Mouse (Mus musculus) urinary bladder, postnatal 14 days (tissue): ENCODE results near the gene Pramef8.
"Not testable (repeated sequence)": the region's sequence is repeated elsewhere in the genome, so short reads cannot be mapped to it uniquely, and the experiment has no call there.

Experiments used
- DNase-seq: peaks from one replicate; pipeline ENCODE4 v3.0.0; 2021; ENCODE audit warnings: low spot score

Gene Pramef8

GRCm38 (mm10) chr4:143412219-143413092 is at the start of gene Pramef8:
TSS of gene Pramef8 (plus strand) at chr4:143412426.
- DNase-seq: peak; percentile 91

DNA sequence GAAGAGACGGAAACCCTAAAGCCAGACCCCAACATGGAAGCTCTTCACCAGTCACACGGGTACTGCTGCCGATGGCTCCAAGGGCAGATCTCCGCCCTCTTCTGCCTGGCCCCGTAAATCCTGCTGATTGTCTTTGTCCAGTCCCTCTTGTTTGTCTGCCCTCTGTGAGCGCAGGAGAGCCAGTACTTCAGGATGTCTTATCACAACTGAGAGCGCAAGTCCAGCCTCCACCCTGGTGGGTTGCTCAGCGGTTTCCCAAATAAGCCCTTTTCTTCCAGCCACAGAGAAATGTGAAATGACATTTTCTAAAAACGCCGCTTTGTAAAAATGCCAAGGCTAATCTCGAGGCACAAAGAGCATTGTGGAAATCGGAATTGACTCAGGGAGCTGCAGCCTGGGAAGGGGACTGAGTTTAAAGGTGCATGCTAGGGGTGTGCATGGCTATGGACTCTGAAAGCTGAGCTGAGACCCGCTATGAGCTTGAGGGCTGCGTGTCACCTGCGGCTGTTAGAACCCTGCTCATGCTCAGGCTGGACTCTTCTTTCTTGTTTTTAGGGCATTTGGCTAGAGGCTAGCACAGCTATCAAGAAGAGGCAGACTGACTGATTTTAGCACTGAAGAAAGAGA is 45.7 kb upstream of the Pramef8 start:
- no peak for DNase-seq

- no peak for DNase-seq
Measured at GRCm38 (mm10) chr4:143379480-143379879, 32.7 kb upstream of the Pramef8 start.

- DNase-seq: no peak
Measured at GRCm38 (mm10) chr4:143379931-143380715, 32.1 kb upstream of the Pramef8 start.

DNA sequence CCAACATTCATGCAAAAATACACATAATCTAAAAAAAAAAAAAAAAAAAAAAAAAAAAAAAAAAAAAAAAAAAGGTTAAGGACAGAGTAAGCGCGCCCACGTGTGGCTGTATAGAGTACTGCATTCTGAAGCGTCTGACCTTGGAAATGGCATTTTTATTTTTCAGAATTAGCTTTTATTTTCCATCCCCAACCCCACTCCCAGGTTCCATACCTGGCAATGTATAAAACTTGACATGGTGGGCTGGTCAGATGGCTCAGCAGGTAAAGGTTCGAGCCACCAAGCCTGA is 31.6 kb upstream of the Pramef8 start:
- DNase-seq: peak; percentile 30

DNA sequence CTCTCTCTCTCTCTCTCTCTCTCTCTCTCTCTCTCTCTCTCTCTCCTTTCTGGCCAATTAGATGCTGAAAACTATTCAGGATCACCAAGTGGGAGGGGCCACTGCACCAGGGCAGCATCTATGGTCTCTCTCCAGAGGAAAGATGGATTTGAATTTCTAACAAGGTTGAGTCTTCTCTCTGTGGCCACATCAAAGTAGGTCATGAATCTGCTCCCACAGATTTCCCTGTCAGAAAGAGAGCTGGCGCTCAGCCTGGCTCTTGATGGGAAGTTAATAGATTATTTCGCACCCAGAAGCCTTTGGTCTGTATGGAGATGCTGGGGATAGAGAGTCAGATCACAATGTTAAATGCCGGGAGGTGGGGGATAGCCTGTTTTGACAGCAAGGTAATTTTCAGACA is 30.1 kb upstream of the Pramef8 start:
- DNase-seq: no peak

DNA sequence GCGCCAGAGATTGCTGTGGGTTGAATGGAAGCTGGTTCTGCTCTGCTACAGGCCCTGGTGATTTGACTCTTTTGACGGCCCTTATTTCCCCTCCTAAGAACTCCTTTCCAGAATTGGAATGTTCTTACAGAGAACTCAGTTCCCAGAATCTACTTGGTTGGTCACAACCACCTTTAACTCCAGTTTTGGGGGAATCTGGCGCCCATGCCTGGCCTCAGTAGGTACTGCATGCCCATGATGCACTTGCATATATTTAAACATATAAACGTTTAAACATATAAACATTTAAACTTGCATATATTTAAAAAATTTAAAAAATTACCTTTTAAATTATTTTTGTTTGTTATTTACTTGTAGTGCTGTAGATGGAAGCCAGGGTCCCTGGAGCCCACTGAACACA is 28.6 kb upstream of the Pramef8 start:
- no peak for DNase-seq

DNA sequence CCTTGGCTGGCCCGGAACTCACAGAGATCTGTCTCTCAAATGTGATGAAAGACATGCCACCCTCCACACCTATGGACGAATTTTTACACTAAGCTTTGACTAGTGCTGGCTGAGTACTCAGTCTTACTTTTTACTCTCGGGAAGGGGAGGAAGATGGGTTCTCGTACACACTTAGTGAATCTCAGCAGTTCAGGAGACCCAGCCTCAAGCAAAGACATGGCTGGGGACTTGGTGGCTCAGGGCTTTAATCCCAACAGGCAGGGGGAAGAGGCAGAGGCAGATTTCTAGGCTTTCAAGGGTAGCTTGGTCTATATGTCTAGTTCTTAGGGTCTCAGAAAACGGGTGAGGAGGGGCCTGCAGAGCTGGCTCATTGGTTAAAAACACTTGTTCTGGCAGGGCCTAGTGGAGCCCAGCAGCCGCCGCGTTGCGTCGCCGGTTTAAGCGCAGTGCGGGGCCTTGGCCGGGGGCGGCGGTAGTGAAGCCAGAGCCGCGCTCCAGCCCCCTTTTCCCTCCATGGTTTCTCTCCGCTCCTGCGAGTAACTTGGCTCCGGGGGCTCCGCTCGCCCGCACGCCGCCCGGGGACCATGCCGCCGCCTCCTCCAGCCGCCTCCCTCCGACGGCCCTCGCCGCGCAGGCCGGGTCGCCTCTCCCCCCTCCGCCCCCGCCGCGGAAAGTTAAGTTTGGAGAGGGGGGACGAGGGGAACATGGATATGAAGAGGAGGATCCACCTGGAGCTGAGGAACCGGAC is 23.1 kb upstream of the Pramef8 start:
- DNase-seq: peak; percentile 23

DNA sequence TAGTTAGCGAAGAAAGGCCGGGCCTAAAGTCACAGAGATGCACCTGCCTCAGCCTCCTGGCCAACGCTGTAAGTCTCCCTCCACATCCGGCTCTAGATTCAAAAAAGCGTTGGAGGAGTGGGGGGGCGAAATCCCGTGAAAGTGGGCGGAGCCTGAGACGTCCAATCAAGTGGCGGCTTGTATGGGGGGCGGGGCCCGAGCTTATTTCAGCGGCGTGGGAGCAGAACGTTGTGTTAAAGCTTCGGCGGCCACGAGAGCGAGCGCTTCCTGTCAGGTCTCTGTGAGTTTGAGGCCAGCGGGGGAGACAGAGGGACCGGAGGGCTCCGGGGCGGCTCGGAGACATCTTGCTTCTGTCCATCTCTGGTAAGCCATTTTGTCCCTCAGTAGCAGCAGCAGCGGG is 18.0 kb upstream of the Pramef8 start, which contains the start of gene Pramel1:
Gene Pramel1 (plus strand): TSS at position 248 of the 400 bp plus-strand sequence.
- DNase-seq: no peak

DNA sequence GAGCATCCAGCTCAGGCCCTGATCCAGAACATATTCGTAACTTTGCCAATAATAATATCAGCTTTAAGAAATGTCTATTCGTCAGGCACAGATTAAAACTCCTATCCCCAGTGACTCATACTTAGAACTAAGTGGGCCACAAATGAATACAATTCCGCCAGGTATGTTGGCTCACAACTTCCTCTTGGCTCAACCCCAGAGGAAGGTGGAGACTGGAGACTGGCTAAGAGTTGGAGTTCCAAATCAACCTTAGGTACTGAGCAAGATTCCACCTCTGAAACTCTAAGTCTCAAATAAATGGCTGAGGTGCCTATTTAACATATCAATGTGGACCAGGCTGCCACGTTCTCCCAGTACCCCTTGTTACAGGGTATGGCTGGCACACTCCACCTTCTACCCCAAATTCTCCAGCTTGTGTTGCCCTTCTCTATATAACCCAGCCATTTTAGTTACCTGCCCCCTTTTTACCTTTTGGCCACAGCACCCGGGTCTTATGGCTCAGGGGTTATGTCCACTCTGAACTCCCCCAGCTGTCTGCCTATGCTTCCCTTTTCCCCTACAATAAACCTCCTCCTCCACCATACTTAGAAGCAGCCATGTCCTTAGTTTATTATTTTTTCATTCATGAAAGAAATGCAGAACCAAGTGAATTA is 534 bp upstream of the Pramef8 start:
- peak; percentile 29 for DNase-seq

- DNase-seq: no peak
Measured at GRCm38 (mm10) chr4:143413621-143414020, 1.4 kb downstream of the Pramef8 start.

GRCm38 (mm10) chr4:143414121-143414520 is 1.9 kb downstream of the Pramef8 start:
- DNase-seq: no peak

- not testable (repeated sequence) for DNase-seq
Measured at GRCm38 (mm10) chr4:143426770-143427169, 14.5 kb downstream of the Pramef8 start.

- no peak for DNase-seq
Measured at GRCm38 (mm10) chr4:143450224-143450623, 38.0 kb downstream of the Pramef8 start, which contains the start of gene Oog4. TSS of gene Oog4 (minus strand) at chr4:143450324.
